In genomic region chr5:5320506-5321181, GRCm38 (mm10) we compare ENCODE assay signal across 11 mouse cellular contexts.
DNase-seq lines count a peak whose midpoint lies in the region; ATAC-seq and TF ChIP-seq lines count a peak whose summit lies in the region.
"Had no signal": no experiment of that assay in that cellular context is flagged by ENCODE, and none has a peak within 500 bp of the region (broad histone marks: within the 10 kb centered on the region; RNA-seq: fewer than 3 reads in every experiment).

No protein-coding gene starts in this region.

- no peaks in the 10 kb centered on the region for H3K9me3 ChIP-seq in stomach, postnatal 0 days (ENCODE audit: control insufficient read depth, low read length)
- H3K9me3 ChIP-seq: embryonic facial prominence, embryonic 12.5 days; neural tube, embryonic 13.5 days had no signal

- WGBS in stomach, postnatal 0 days: 42% methylated on average over 2 of the region's 2 CpGs

- no peak overlapping the region for H3K4me2 ChIP-seq in stomach, postnatal 0 days (replicated peaks; ENCODE audit: low read depth)
- H3K4me2 ChIP-seq: embryonic facial prominence, embryonic 12.5 days; neural tube, embryonic 13.5 days had no signal

- H3K9ac ChIP-seq in stomach, postnatal 0 days (ENCODE audit: low read length): no peak overlapping the region
- H3K9ac ChIP-seq: embryonic facial prominence, embryonic 12.5 days; neural tube, embryonic 13.5 days had no signal

- ATAC-seq in stomach, postnatal 0 days (ENCODE audit: low FRiP score, low TSS enrichment): peak; percentile 64

- H3K36me3 ChIP-seq in stomach, postnatal 0 days (ENCODE audit: control insufficient read depth, insufficient read depth, low read length): no peaks in the 10 kb centered on the region
- H3K36me3 ChIP-seq: embryonic facial prominence, embryonic 12.5 days; neural tube, embryonic 13.5 days had no signal

- peak overlapping the region; percentile 45; the same call in 1 of the 2 replicates for H3K27ac ChIP-seq in stomach, postnatal 0 days (replicated peaks)
- H3K27ac ChIP-seq: embryonic facial prominence, embryonic 12.5 days; layer of hippocampus, adult 2 months; neural tube, embryonic 13.5 days had no signal

- no peak for TF ChIP-seq EP300 in stomach, postnatal 0 days (optimal IDR thresholded peaks at IDR 0.05)

- H3K4me1 ChIP-seq in stomach, postnatal 0 days (replicated peaks; ENCODE audit: control insufficient read depth, insufficient read depth): no peaks in the 10 kb centered on the region

- TF ChIP-seq CTCF in stomach, postnatal 0 days (IDR thresholded peaks at IDR 0.05; ENCODE audit: low read depth): no peak

- peak; percentile 89 for DNase-seq in heart, adult 11 months
- no peak for DNase-seq in heart, postnatal 14 days
- peak; percentile 33 for DNase-seq in urinary bladder, postnatal 25 days (ENCODE audit: low spot score)
- DNase-seq in urinary bladder, adult 18-20 months (ENCODE audit: low spot score in 2 of 2): no peak
- peak; percentile 12 for DNase-seq in kidney, postnatal 14 days
- DNase-seq in stomach, postnatal 0 days (ENCODE audit: low spot score): peak; percentile 39
- DNase-seq in layer of hippocampus, adult 8-10 months (ENCODE audit: low spot score in 2 of 2): no peak
- no peak for DNase-seq in layer of hippocampus, adult 9-10 months (ENCODE audit: low spot score)

- no peaks in the 10 kb centered on the region for H3K27me3 ChIP-seq in stomach, postnatal 0 days (ENCODE audit: control insufficient read depth, insufficient read depth, low read length)
- H3K27me3 ChIP-seq: embryonic facial prominence, embryonic 12.5 days; neural tube, embryonic 13.5 days had no signal

- intact Hi-C loops in heart, postnatal 14 days (cut with DNase I): no loop called here

- H3K4me3 ChIP-seq in stomach, postnatal 0 days (ENCODE audit: low read depth, low read length): no peak overlapping the region
- H3K4me3 ChIP-seq: embryonic facial prominence, embryonic 12.5 days; layer of hippocampus, adult 2 months; neural tube, embryonic 13.5 days had no signal

Comparison
In these comparisons a context has a peak if more than half of its experiments do, and no peak if none do; other contexts are left out.
1. DNase-seq: peak in heart, adult 11 months (single experiment), urinary bladder, postnatal 25 days (single experiment), kidney, postnatal 14 days (single experiment) and stomach, postnatal 0 days (single experiment); none in heart, postnatal 14 days (0 of 2), urinary bladder, adult 18-20 months (0 of 2), layer of hippocampus, adult 8-10 months (0 of 2) and layer of hippocampus, adult 9-10 months (single experiment).